Mouse (Mus musculus): Measurements from ENCODE around the gene Cntnap1. TPM values are rescaled to one million over a fixed set of nuclear protein-coding genes. Genes with fewer than 3 reads are reported as not detected.

The Cntnap1 gene
- polyA plus RNA-seq, 1 experiment from 2014 or later, result 11.2 TPM

DNA sequence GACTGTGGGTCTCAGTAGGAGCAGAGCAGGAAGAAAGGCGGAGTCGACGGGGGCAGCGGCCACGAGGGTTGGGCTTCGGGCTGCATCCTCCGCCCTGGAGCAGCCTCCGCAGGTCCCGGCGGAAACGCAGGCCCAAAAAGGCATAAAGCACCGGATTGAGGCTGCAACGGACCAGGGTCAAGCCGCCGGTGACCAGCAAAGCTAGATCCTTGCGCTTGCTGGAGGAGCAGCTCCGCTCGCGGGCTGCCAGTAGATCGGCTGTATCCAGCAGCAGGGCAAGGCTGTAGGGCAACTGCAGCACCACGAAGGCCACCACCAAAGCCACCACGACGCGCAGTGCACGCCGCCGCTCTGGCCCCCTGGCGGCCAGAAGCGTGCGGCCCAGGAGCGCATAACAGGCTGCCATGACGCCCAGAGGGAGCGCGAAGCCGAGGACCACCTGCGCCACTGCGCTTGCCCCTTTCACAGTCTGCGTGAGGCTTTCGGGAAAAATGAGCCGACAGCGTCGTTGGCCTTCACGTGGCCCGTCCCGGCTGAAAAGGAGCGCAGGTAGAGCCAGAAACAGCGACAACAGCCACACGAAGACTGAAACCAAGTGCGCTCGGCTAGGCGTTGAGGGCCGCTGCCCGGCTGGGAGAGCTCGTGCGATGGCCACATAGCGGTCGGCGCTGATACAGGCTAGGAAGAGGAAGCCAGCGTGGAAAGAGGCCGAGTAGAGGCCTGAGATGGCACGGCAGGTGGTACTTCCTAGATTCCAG is 3.5 kb downstream of the Cntnap1 start:
- H3K36me3 ChIP-seq (ENCODE audit: control insufficient read depth, insufficient read depth, low read length), result no peaks in the 10 kb centered on the region
- H3K4me2 ChIP-seq (ENCODE audit: low read length), result peak overlapping the region; percentile 77
- peak overlapping the region; percentile 32 for H3K4me3 ChIP-seq (ENCODE audit: low read length)
- peaks cover 4% of the 10 kb centered on the region for H3K27me3 ChIP-seq (replicated peaks; ENCODE audit: control insufficient read depth, insufficient read depth, low read length)
- ATAC-seq, result peak; percentile 45
- H3K4me1 ChIP-seq (ENCODE audit: control insufficient read depth, insufficient read depth, low read depth, low read length), result peaks cover 77% of the 10 kb centered on the region
- peak overlapping the region; percentile 60 for H3K9ac ChIP-seq (ENCODE audit: low read depth, low read length)
- peak overlapping the region; percentile 70 for H3K27ac ChIP-seq (ENCODE audit: low read depth, low read length)
- under 1% methylated on average over 61 of the region's 61 CpGs for WGBS
- no peaks in the 10 kb centered on the region for H3K9me3 ChIP-seq (ENCODE audit: control insufficient read depth, low read length)

DNA sequence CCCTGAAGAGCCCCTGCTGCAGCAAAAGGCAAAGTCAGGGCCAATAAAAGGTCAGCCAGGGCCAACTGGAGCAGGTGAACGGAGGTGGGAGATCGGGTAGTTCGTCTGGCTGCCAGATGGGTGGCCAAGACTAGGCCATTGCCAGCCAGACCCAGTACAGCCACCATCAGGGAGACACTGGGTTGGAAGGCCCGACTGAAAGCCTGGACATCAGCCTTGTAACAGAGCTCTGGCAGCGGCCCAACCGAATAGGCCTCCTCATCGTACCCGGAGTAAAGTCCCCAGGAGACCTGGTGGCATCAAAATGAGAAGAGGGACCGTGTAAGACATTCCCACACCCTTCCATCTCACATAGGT is 4.0 kb downstream of the Cntnap1 start:
- Histone ChIP-seq H3K4me2 (ENCODE audit: low read length) (peak overlapping the region; percentile 77), H3K9ac (ENCODE audit: low read depth, low read length) (peak overlapping the region; percentile 60), H3K4me3 (ENCODE audit: low read length) (peak overlapping the region; percentile 32), H3K27me3 (replicated peaks; ENCODE audit: control insufficient read depth, insufficient read depth, low read length) (peaks cover 6% of the 10 kb centered on the region), H3K36me3 (ENCODE audit: control insufficient read depth, insufficient read depth, low read length) (no peaks in the 10 kb centered on the region), H3K27ac (ENCODE audit: low read depth, low read length) (peak overlapping the region; percentile 70), H3K4me1 (ENCODE audit: control insufficient read depth, insufficient read depth, low read depth, low read length) (peaks cover 72% of the 10 kb centered on the region), H3K9me3 (ENCODE audit: control insufficient read depth, low read length) (no peaks in the 10 kb centered on the region)
- ATAC-seq, result no peak
- WGBS, result 25% methylated on average over 9 of the region's 9 CpGs

DNA sequence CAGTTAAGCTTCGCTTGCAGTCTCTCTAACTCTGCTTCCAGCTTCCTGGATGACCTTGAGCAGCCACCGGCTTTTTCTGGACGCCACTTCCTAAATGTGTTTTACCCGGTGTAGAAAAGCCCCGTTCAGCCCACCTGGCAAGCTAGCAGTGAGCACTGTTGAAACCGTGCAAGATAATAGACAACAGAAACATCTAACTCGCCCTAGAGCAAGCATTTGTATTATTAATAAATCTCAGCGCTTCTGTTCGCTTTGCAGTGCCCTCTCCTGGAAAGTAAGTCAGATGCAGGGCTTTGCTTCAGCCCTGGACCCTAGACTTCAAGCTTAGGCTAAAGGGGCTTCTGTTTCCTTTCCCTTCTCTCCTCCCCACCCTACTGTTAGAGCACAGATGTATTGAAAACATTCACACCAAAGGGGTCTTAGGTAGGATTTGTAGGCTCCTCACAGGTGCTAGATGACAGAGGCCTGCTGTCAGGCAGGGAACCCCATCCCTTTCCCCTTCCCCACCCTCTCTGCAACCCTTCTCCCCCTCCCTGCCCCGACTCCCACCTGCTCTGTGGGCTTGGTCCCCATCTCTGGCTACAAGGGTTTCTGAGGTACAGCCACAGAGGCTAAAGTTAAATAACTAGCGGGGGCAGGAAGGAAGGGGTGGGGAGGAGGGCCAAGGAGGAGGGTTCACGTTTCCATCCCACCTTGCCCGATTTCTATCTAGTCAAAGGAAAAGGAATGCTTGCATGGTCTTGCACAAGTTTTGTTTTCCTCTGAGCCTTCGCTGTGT is 4.7 kb downstream of the Cntnap1 start, which contains the start of gene Ccr10:
Gene Ccr10, minus strand, starts transcription at position 593 of the 778 bp plus-strand sequence.
- no peaks in the 10 kb centered on the region for H3K9me3 ChIP-seq (ENCODE audit: control insufficient read depth, low read length)
- H3K27ac ChIP-seq (ENCODE audit: low read depth, low read length), result peak within 1 kb of the TSS; percentile 83
- peak within 1 kb of the TSS; percentile 77 for H3K4me2 ChIP-seq (ENCODE audit: low read length)
- H3K4me1 ChIP-seq (ENCODE audit: control insufficient read depth, insufficient read depth, low read depth, low read length), result peaks cover 65% of the 10 kb centered on the region
- no peak for ATAC-seq
- H3K27me3 ChIP-seq (replicated peaks; ENCODE audit: control insufficient read depth, insufficient read depth, low read length), result peaks cover 6% of the 10 kb centered on the region
- H3K4me3 ChIP-seq (ENCODE audit: low read length), result peak within 1 kb of the TSS; percentile 55
- WGBS, result 20% methylated on average over 14 of the region's 14 CpGs
- H3K36me3 ChIP-seq (ENCODE audit: control insufficient read depth, insufficient read depth, low read length), result no peaks in the 10 kb centered on the region
- peak within 1 kb of the TSS; percentile 79 for H3K9ac ChIP-seq (ENCODE audit: low read depth, low read length)

DNA sequence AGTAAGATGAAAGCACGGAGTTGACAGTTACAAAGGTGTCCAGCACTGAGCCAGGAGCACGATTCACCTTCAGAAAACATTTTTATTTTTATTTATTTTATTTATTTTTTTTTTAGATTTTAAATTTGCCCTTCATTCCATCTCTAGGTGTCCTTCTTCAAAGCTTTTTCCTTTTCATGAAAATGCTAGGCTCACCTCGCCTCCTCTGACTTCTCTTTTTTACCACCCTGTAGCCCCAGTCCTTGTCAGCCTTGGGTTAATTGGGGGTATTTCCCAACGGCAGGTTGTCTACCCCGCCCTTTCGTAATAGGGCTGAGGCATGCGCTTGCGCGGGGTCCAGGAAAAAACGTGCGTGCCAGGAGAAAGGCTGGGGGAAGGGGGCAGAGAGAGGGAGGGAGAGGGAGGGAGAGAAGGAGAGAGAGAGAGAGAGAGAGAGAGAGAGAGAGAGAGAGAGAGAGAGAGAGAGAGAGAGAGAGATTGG is 5.4 kb downstream of the Cntnap1 start:
- Histone ChIP-seq H3K4me1 (ENCODE audit: control insufficient read depth, insufficient read depth, low read depth, low read length) (peaks cover 59% of the 10 kb centered on the region), H3K27ac (ENCODE audit: low read depth, low read length) (peak overlapping the region; percentile 83; the same call in 1 of the 2 replicates), H3K36me3 (ENCODE audit: control insufficient read depth, insufficient read depth, low read length) (no peaks in the 10 kb centered on the region), H3K4me3 (ENCODE audit: low read length) (peak overlapping the region; percentile 55), H3K9me3 (ENCODE audit: control insufficient read depth, low read length) (no peaks in the 10 kb centered on the region), H3K9ac (ENCODE audit: low read depth, low read length) (peak overlapping the region; percentile 79), H3K27me3 (replicated peaks; ENCODE audit: control insufficient read depth, insufficient read depth, low read length) (peaks cover 6% of the 10 kb centered on the region), H3K4me2 (ENCODE audit: low read length) (peak overlapping the region; percentile 77)
- no peak for ATAC-seq
- WGBS, result 12% methylated on average over 11 of the region's 11 CpGs

DNA sequence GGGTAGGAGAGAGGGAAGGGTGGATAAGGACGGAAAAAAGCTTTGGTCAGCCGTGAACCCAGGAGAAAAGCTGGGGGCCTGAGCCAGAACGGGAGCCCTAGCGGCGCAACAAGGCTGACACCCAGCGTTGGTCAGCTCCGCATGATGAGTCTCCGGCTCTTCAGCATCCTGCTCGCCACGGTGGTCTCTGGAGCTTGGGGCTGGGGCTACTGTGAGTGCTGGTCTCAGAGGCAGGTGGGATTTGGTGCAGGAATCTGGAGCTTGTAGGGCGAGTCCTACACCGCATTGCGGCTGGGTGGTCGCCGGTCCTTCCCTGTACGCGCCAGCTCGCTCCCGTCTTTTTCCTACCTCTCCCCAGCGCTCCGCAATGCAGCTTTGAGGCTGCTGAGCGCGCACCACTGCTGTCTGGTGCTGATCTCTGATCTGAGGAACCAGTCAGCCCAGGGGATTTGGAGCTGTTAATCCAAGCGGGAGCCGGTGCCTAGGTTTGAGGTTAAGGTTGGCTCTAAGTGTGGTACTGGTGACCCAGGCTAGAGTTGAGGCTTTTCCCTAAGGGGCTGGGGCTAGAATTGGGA is 5.9 kb downstream of the Cntnap1 start:
- Histone ChIP-seq H3K27ac (ENCODE audit: low read depth, low read length) (peak overlapping the region; percentile 83), H3K9ac (ENCODE audit: low read depth, low read length) (peak overlapping the region; percentile 79), H3K9me3 (ENCODE audit: control insufficient read depth, low read length) (no peaks in the 10 kb centered on the region), H3K27me3 (replicated peaks; ENCODE audit: control insufficient read depth, insufficient read depth, low read length) (peaks cover 6% of the 10 kb centered on the region), H3K4me2 (ENCODE audit: low read length) (peak overlapping the region; percentile 77), H3K4me3 (ENCODE audit: low read length) (peak overlapping the region; percentile 55), H3K36me3 (ENCODE audit: control insufficient read depth, insufficient read depth, low read length) (no peaks in the 10 kb centered on the region), H3K4me1 (ENCODE audit: control insufficient read depth, insufficient read depth, low read depth, low read length) (peaks cover 57% of the 10 kb centered on the region)
- under 1% methylated on average over 20 of the region's 25 CpGs for WGBS
- ATAC-seq, result no peak

DNA sequence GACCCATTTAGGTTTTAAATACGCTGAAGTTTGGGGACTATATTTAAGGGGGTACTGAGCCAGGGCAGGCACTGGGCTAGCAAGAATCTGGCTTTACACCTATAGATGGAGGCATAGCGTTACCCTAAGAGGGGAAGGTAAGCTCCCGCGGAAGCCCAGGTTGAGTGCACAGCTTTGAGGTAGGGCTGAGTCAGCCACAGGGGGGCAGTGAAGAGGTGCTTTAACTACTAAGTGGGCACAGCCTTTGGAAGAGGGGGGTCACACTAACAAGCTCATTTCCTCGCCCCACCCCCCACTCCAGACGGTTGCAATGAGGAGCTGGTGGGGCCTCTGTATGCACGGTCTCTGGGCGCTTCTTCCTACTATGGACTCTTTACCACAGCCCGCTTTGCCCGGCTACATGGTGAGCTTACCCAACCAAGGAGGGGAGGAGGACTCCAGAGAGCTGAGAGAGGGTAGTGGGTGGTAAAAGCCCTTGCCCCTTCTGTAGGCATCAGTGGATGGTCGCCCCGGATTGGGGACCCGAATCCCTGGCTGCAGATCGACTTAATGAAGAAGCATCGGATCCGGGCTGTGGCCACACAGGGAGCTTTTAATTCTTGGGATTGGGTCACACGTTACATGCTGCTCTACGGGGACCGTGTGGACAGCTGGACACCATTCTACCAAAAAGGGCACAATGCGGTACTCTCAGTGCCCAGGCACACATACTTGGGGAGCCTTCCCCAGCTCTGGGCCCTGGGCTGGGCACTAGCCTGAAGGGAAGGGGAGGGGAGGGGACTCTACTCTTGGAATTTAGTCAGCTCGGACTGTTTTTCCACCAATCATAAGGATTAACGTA is 6.8 kb downstream of the Cntnap1 start:
- no peaks in the 10 kb centered on the region for H3K9me3 ChIP-seq (ENCODE audit: control insufficient read depth, low read length)
- H3K4me3 ChIP-seq (ENCODE audit: low read length), result peak overlapping the region; percentile 55
- peak overlapping the region; percentile 79 for H3K9ac ChIP-seq (ENCODE audit: low read depth, low read length)
- H3K4me2 ChIP-seq (ENCODE audit: low read length), result peak overlapping the region; percentile 77
- peaks cover 6% of the 10 kb centered on the region for H3K27me3 ChIP-seq (replicated peaks; ENCODE audit: control insufficient read depth, insufficient read depth, low read length)
- no peaks in the 10 kb centered on the region for H3K36me3 ChIP-seq (ENCODE audit: control insufficient read depth, insufficient read depth, low read length)
- peak overlapping the region; percentile 83 for H3K27ac ChIP-seq (ENCODE audit: low read depth, low read length)
- peaks cover 53% of the 10 kb centered on the region for H3K4me1 ChIP-seq (ENCODE audit: control insufficient read depth, insufficient read depth, low read depth, low read length)
- peak; percentile 26 for ATAC-seq
- 20% methylated on average over 22 of the region's 22 CpGs for WGBS

DNA sequence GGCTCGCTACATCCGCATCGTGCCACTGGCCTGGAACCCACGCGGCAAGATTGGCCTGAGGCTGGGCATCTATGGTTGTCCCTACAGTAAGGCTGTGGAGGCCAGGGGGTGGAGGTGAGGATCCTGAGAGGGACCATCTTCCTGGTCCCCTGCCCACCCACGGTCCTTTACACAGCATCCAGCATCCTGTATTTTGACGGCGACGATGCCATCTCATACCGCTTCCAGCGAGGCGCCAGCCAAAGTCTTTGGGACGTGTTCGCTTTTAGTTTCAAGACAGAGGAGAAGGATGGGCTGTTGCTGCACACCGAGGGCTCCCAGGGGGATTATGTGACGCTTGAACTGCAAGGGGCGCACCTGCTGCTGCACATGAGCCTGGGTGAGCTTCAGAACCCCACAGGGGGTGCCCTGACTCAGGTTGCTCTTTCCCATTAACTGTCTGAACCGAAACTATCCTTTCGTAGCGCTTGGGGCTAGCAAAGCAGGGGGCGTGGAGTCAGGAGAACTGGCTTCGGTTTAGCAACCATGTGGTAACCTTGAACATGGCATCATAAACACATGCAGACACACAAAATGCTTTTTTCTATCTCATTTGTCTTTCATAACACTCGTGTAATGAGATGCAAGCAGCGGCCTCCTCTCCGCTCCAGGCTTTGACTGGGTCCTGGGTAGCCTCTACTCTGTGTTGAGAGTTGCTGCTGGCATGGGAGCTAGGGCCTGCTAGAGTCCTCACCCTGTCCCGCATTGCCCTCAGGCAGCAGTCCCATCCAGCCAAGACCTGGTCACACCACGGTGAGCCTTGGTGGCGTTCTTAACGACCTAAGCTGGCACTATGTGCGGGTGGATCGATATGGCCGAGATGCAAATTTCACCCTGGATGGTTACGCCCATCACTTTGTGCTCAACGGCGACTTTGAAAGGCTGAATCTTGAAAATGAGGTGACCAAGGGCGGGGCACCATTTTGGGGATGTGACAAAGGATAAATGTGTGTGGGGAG is 8.0 kb downstream of the Cntnap1 start:
- Histone ChIP-seq H3K9me3 (ENCODE audit: control insufficient read depth, low read length) (no peaks in the 10 kb centered on the region), H3K9ac (ENCODE audit: low read depth, low read length) (peak overlapping the region; percentile 14), H3K27me3 (replicated peaks; ENCODE audit: control insufficient read depth, insufficient read depth, low read length) (peaks cover 6% of the 10 kb centered on the region), H3K27ac (ENCODE audit: low read depth, low read length) (no peak overlapping the region), H3K4me2 (ENCODE audit: low read length) (peak overlapping the region; percentile 77), H3K4me1 (ENCODE audit: control insufficient read depth, insufficient read depth, low read depth, low read length) (peaks cover 43% of the 10 kb centered on the region), H3K4me3 (ENCODE audit: low read length) (peak overlapping the region; percentile 17; the same call in 1 of the 2 replicates), H3K36me3 (ENCODE audit: control insufficient read depth, insufficient read depth, low read length) (no peaks in the 10 kb centered on the region)
- ATAC-seq, result no peak
- 50% methylated on average over 36 of the region's 36 CpGs for WGBS

All from hindbrain, embryonic 16.5 days (tissue).